Mouse (Mus musculus) heart, postnatal 0 days (tissue): ENCODE measurements at regions not wholly inside any gene's neighbourhood (a gene's known extent, or its start where the extent isn't known, plus 50 kb on each side); places are given as distances from the start of the nearest gene placed in this dataset.
A peak's percentile ranks its signal among the peaks of the same experiment; 100 is the strongest.

Source experiments
- ATAC-seq: fragments of 200-750 bp; cut with Nextera tagmentation; 2 replicates; pipeline ENCODE4 v1.8.0; 2017; ENCODE audit warnings: low read depth, moderate number of reproducible peaks, moderate library complexity; ENCODE audit not compliant: insufficient read depth
- DNase-seq: peaks from one replicate; pipeline ENCODE4 v3.0.0-alpha.2; 2016; ENCODE audit warnings: low spot score
- H3K27ac ChIP-seq: fragments of 300-500 bp; sonication (generic); 2 replicates; pipeline ENCODE4 v1.5.1; 2014; ENCODE audit warnings: low read depth, mild to moderate bottlenecking
- H3K27me3 ChIP-seq: fragments of 300-500 bp; sonication (generic); 2 replicates; pipeline ENCODE4 v1.6.1; 2014; ENCODE audit warnings: low read length, mixed read lengths; ENCODE audit not compliant: control insufficient read depth, insufficient read depth
- H3K36me3 ChIP-seq: fragments of 300-500 bp; sonication (generic); replicated peaks from 2 replicates; pipeline ENCODE4 v1.6.1; 2014; ENCODE audit warnings: low read length, mixed read lengths; ENCODE audit not compliant: control insufficient read depth, insufficient read depth
- H3K4me1 ChIP-seq: fragments of 300-500 bp; sonication (generic); 2 replicates; pipeline ENCODE4 v1.6.1; 2014; ENCODE audit warnings: antibody characterized with exemption; ENCODE audit not compliant: control insufficient read depth, insufficient read depth
- H3K4me2 ChIP-seq: fragments of 300-500 bp; sonication (generic); 2 replicates; pipeline ENCODE4 v1.6.1; 2014; ENCODE audit warnings: low read depth, mild to moderate bottlenecking, low read length, moderate library complexity
- H3K4me3 ChIP-seq: fragments of 300-500 bp; sonication (generic); 2 replicates; pipeline ENCODE4 v1.5.1; 2014; ENCODE audit warnings: low read depth, low read length
- H3K9ac ChIP-seq: fragments of 300-500 bp; sonication (generic); replicated peaks from 2 replicates; pipeline ENCODE4 v1.6.1; 2014; ENCODE audit warnings: low read depth, low read length, mixed read lengths
- H3K9me3 ChIP-seq: fragments of 300-500 bp; sonication (generic); replicated peaks from 2 replicates; pipeline ENCODE4 v1.6.1; 2016; ENCODE audit warnings: low read length; ENCODE audit not compliant: control insufficient read depth
- CTCF ChIP-seq: IDR thresholded peaks from 2 replicates; pipeline ENCODE4 v1.5.1; 2016; ENCODE audit warnings: antibody characterized with exemption, control low read depth, low read depth
- EP300 ChIP-seq: IDR thresholded peaks from 2 replicates; pipeline ENCODE4 v1.6.1; 2016; ENCODE audit warnings: antibody characterized with exemption, low read depth
- WGBS: fragments of 180-500 bp; shearing (Covaris S2); extraction: QIAGEN DNeasy Blood & Tissue Kit; methylation state at CpG from one replicate; pipeline ENCODE4 v1.1.7; 2014; 5-methylcytosine and 5-hydroxymethylcytosine counted together

GRCm38 (mm10) chr7:68610499-68610898, 138.5 kb downstream of the Arrdc4 start:
- Histone ChIP-seq H3K9me3 (no peaks in the 10 kb centered on the region), H3K4me2 (no peak overlapping the region), H3K36me3 (no peaks in the 10 kb centered on the region), H3K9ac (no peak overlapping the region), H3K27ac (no peak overlapping the region), H3K4me1 (0 out of 2 replicates have a peak, but pooled peaks cover 6% of the 10 kb centered on the region), H3K27me3 (no peaks in the 10 kb centered on the region), H3K4me3 (no peak overlapping the region)
- DNase-seq (no peak), ATAC-seq (no peak)
- TF ChIP-seq CTCF: no peak
- no peak for TF ChIP-seq EP300
- WGBS: 82% methylated on average over 4 of the region's 4 CpGs

- H3K9ac ChIP-seq: no peak overlapping the region
- no peak overlapping the region for H3K4me2 ChIP-seq
- no peaks in the 10 kb centered on the region for H3K9me3 ChIP-seq
- no peak for ATAC-seq
- WGBS: 79% methylated on average over 4 of the region's 4 CpGs
- no peak for DNase-seq
- no peak overlapping the region for H3K4me3 ChIP-seq
- H3K4me1 ChIP-seq: 0 out of 2 replicates have a peak, but pooled peaks cover 6% of the 10 kb centered on the region
- no peaks in the 10 kb centered on the region for H3K36me3 ChIP-seq
- TF ChIP-seq CTCF: no peak
- TF ChIP-seq EP300: no peak
- no peaks in the 10 kb centered on the region for H3K27me3 ChIP-seq
- H3K27ac ChIP-seq: no peak overlapping the region
These were observed 141.9 kb downstream of the Arrdc4 start for GRCm38 (mm10) chr7:68607170-68607569.

GRCm38 (mm10) chr7:68606278-68606677, 142.8 kb downstream of the Arrdc4 start:
- Histone ChIP-seq H3K27ac (no peak overlapping the region), H3K4me2 (no peak overlapping the region), H3K27me3 (no peaks in the 10 kb centered on the region), H3K9me3 (no peaks in the 10 kb centered on the region), H3K4me1 (no peaks in the 10 kb centered on the region), H3K9ac (no peak overlapping the region), H3K36me3 (no peaks in the 10 kb centered on the region), H3K4me3 (no peak overlapping the region)
- WGBS: 62% methylated on average over 3 of the region's 3 CpGs
- TF ChIP-seq EP300: 0 out of 2 replicates have a peak, but pooled peaks have one; percentile 32
- TF ChIP-seq CTCF: no peak
- DNase-seq (no peak), ATAC-seq (no peak)

GRCm38 (mm10) chr7:68603711-68604110, 145.3 kb downstream of the Arrdc4 start:
- Histone ChIP-seq H3K27me3 (no peaks in the 10 kb centered on the region), H3K4me1 (no peaks in the 10 kb centered on the region), H3K9me3 (no peaks in the 10 kb centered on the region), H3K9ac (no peak overlapping the region), H3K27ac (no peak overlapping the region), H3K36me3 (no peaks in the 10 kb centered on the region), H3K4me3 (no peak overlapping the region), H3K4me2 (no peak overlapping the region)
- TF ChIP-seq EP300: no peak
- no peak for TF ChIP-seq CTCF
- DNase-seq: no peak
- no peak for ATAC-seq
- WGBS: 52% methylated on average over 2 of the region's 2 CpGs

GRCm38 (mm10) chr7:68602003-68602402, 147.0 kb downstream of the Arrdc4 start:
- Histone ChIP-seq H3K9me3 (no peaks in the 10 kb centered on the region), H3K4me2 (no peak overlapping the region), H3K36me3 (no peaks in the 10 kb centered on the region), H3K9ac (no peak overlapping the region), H3K4me3 (no peak overlapping the region), H3K27me3 (no peaks in the 10 kb centered on the region), H3K27ac (no peak overlapping the region), H3K4me1 (no peaks in the 10 kb centered on the region)
- ATAC-seq (no peak), DNase-seq (no peak)
- WGBS: 67% methylated on average over 6 of the region's 6 CpGs
- TF ChIP-seq CTCF (no peak), EP300 (no peak)

- TF ChIP-seq CTCF (no peak), EP300 (no peak)
- H3K4me1 ChIP-seq: no peaks in the 10 kb centered on the region
- H3K27me3 ChIP-seq: no peaks in the 10 kb centered on the region
- no peak for DNase-seq
- H3K9ac ChIP-seq: no peak overlapping the region
- WGBS: 58% methylated on average over 4 of the region's 4 CpGs
- no peaks in the 10 kb centered on the region for H3K9me3 ChIP-seq
- no peak overlapping the region for H3K27ac ChIP-seq
- H3K4me3 ChIP-seq: no peak overlapping the region
- no peaks in the 10 kb centered on the region for H3K36me3 ChIP-seq
- no peak for ATAC-seq
- no peak overlapping the region for H3K4me2 ChIP-seq
These were observed 155.0 kb downstream of the Arrdc4 start for GRCm38 (mm10) chr7:68594017-68594386.
